Mouse (Mus musculus) limb, embryonic 14.5 days (tissue): ENCODE measurements at regions not wholly inside any gene's neighbourhood (a gene's known extent, or its start where the extent isn't known, plus 50 kb on each side); places are given as distances from the start of the nearest gene placed in this dataset.

Experiments
- ATAC-seq: fragments of 200-750 bp; cut with Nextera tagmentation; 2 replicates; pipeline ENCODE4 v1.8.0; 2017; ENCODE audit warnings: low read depth, moderate number of reproducible peaks, moderate TSS enrichment; ENCODE audit not compliant: low FRiP score
- DNase-seq: peaks from one replicate; pipeline ENCODE4 v3.0.0-alpha.2; 2015; ENCODE audit warnings: low spot score
- H3K27ac ChIP-seq: fragments of 300-500 bp; sonication (generic); replicated peaks from 2 replicates; pipeline ENCODE4 v1.5.1; 2014; ENCODE audit warnings: low read depth, mild to moderate bottlenecking, low read length, moderate library complexity, mixed read lengths
- H3K27me3 ChIP-seq: fragments of 300-500 bp; sonication (generic); 2 replicates; pipeline ENCODE4 v1.6.1; 2014; ENCODE audit warnings: low read length, mixed read lengths; ENCODE audit not compliant: control insufficient read depth, insufficient read depth
- H3K36me3 ChIP-seq: fragments of 300-500 bp; sonication (generic); 2 replicates; pipeline ENCODE4 v1.6.1; 2014; ENCODE audit warnings: mild to moderate bottlenecking, low read length, moderate library complexity, mixed read lengths; ENCODE audit not compliant: control insufficient read depth, insufficient read depth
- H3K4me1 ChIP-seq: fragments of 300-500 bp; sonication (generic); 2 replicates; pipeline ENCODE4 v1.6.1; 2014; ENCODE audit warnings: antibody characterized with exemption, low read length, mixed read lengths; ENCODE audit not compliant: control insufficient read depth, insufficient read depth
- H3K4me2 ChIP-seq: fragments of 300-500 bp; sonication (generic); replicated peaks from 2 replicates; pipeline ENCODE4 v1.6.1; 2014; ENCODE audit warnings: low read depth, mild to moderate bottlenecking, low read length, moderate library complexity; ENCODE audit not compliant: severe bottlenecking
- H3K4me3 ChIP-seq: fragments of 300-500 bp; sonication (generic); replicated peaks from 2 replicates; pipeline ENCODE4 v1.5.1; 2014; ENCODE audit warnings: low read length
- H3K9ac ChIP-seq: fragments of 300-500 bp; sonication (generic); 2 replicates; pipeline ENCODE4 v1.6.1; 2014; ENCODE audit warnings: mild to moderate bottlenecking, low read depth, low read length, moderate library complexity; ENCODE audit not compliant: severe bottlenecking
- H3K9me3 ChIP-seq: fragments of 300-500 bp; sonication (generic); 2 replicates; pipeline ENCODE4 v1.6.1; 2016; ENCODE audit warnings: low read length; ENCODE audit not compliant: control insufficient read depth
- POLR2A ChIP-seq: fragments of 200-500 bp; IDR thresholded peaks from 2 replicates; pipeline ENCODE4 v1.8.0; 2012; ENCODE audit warnings: inconsistent platforms, mild to moderate bottlenecking, moderate library complexity, borderline replicate concordance; ENCODE audit not compliant: insufficient read depth, insufficient read length; ENCODE audit errors: extremely low read depth
- WGBS: fragments of 180-500 bp; shearing (Covaris S2); extraction: QIAGEN DNeasy Blood & Tissue Kit; methylation state at CpG from one replicate; pipeline ENCODE4 v1.1.7; 2014; 5-methylcytosine and 5-hydroxymethylcytosine counted together

- H3K4me3 ChIP-seq, result no peak overlapping the region
- H3K9me3 ChIP-seq, result no peaks in the 10 kb centered on the region
- no peaks in the 10 kb centered on the region for H3K27me3 ChIP-seq
- ATAC-seq (no peak), DNase-seq (peak; percentile 18)
- no peak overlapping the region for H3K4me2 ChIP-seq
- H3K9ac ChIP-seq, result no peak overlapping the region
- no peaks in the 10 kb centered on the region for H3K36me3 ChIP-seq
- no peak for TF ChIP-seq POLR2A
- H3K27ac ChIP-seq, result no peak overlapping the region
- 52% methylated on average over 2 of the region's 2 CpGs for WGBS
- peaks cover 18% of the 10 kb centered on the region for H3K4me1 ChIP-seq
Measured at GRCm38 (mm10) chr10:111624021-111624420, 117.9 kb downstream of the Phlda1 start.

DNA sequence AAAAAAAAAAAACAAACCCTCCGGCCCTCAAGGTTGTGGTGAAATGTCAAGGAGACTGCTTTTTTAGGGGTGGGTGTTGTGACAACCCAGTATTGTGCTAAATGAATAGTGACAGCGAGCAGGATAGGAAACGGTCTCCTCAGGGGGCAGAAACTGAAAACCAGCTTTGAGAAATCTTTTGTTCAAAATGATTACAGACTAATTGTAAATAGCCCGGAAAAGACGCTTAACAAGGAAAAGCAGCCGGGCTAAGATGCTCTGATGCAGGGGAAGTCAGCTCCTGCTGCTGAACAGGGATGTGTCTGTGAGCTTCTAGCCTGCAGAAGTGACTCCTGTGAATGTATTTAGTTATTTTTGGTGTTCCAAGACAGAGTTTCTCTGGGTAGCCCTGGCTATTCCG, 118.5 kb downstream of the Phlda1 start:
- ATAC-seq (no peak), DNase-seq (no peak)
- WGBS, result 50% methylated on average over 7 of the region's 7 CpGs
- H3K4me1 ChIP-seq, result peaks cover 18% of the 10 kb centered on the region
- no peak overlapping the region for H3K27ac ChIP-seq
- TF ChIP-seq POLR2A, result no peak
- H3K9ac ChIP-seq, result no peak overlapping the region
- H3K4me3 ChIP-seq, result no peak overlapping the region
- no peaks in the 10 kb centered on the region for H3K9me3 ChIP-seq
- no peaks in the 10 kb centered on the region for H3K36me3 ChIP-seq
- H3K4me2 ChIP-seq, result no peak overlapping the region
- no peaks in the 10 kb centered on the region for H3K27me3 ChIP-seq

DNA sequence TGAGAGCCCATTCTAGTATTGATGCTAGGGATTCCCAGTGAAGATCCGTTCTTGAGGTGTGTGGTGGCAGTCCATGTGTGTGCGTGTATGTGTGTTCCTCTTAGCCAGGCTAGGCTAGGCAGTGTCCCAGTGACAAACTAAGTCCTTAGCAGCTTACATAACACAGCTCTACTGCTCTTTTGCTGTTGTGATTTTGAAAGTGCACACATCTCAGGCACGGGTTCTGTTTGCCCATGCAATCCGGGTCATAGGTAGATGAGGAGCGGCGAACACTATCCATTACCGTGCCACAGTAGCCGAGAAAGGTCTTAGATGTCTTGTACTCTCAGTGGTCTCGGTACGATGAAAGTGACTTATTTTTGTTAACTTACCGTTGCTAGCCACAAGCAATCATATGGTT, 119.5 kb downstream of the Phlda1 start:
- no peak for TF ChIP-seq POLR2A
- 90% methylated on average over 11 of the region's 11 CpGs for WGBS
- no peaks in the 10 kb centered on the region for H3K36me3 ChIP-seq
- H3K9me3 ChIP-seq, result no peaks in the 10 kb centered on the region
- H3K27ac ChIP-seq, result no peak overlapping the region
- H3K9ac ChIP-seq, result no peak overlapping the region
- DNase-seq (no peak), ATAC-seq (no peak)
- H3K4me2 ChIP-seq, result no peak overlapping the region
- no peak overlapping the region for H3K4me3 ChIP-seq
- peaks cover 18% of the 10 kb centered on the region for H3K4me1 ChIP-seq
- H3K27me3 ChIP-seq, result no peaks in the 10 kb centered on the region

DNA sequence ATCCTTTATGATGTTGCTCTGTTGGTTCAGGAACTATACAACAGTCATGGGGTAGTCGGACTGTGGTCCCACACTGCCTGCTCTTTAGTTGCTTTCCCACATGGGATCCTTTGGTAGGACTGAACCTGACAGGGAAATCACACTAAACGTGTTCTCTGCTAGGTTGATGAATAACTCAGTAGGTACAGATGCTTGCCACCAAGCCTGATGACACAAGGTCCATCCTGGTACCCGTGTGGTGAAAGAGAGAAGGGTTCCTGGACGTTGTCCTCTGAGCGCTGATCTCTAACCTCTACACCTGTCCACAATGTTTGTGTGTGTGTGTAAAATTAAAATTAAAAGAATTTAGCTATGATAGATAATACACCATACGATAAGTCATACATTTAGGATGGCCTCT, 119.9 kb downstream of the Phlda1 start:
- H3K9me3 ChIP-seq, result no peaks in the 10 kb centered on the region
- no peak for TF ChIP-seq POLR2A
- H3K27ac ChIP-seq, result no peak overlapping the region
- H3K4me3 ChIP-seq, result no peak overlapping the region
- H3K27me3 ChIP-seq, result no peaks in the 10 kb centered on the region
- no peak for DNase-seq
- 86% methylated on average over 6 of the region's 6 CpGs for WGBS
- H3K4me2 ChIP-seq, result no peak overlapping the region
- H3K36me3 ChIP-seq, result no peaks in the 10 kb centered on the region
- H3K9ac ChIP-seq, result no peak overlapping the region
- ATAC-seq, result no peak
- peaks cover 18% of the 10 kb centered on the region for H3K4me1 ChIP-seq

DNA sequence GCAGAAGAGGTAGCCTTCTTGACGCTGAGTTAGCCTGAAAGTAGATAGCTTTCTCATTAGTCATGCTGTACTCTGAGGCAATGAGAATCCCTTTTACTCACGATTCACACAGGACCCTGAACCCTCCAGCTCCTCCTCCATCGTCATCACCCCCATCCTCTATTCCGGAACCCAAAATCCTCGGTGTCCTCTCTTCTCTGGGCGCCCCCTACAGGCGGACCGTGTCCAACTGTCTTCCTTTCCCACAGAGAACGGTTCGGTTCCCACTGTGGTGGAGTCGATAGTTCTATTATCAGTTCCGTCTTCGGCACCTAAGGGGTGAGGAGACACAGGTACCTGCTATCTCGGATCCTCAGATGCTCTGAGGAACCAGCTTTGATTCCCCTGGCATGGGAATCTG, 130.2 kb downstream of the Phlda1 start:
- Histone ChIP-seq H3K9me3 (no peaks in the 10 kb centered on the region), H3K4me1 (no peaks in the 10 kb centered on the region), H3K9ac (no peak overlapping the region), H3K27ac (no peak overlapping the region), H3K27me3 (no peaks in the 10 kb centered on the region), H3K36me3 (no peaks in the 10 kb centered on the region), H3K4me3 (no peak overlapping the region), H3K4me2 (no peak overlapping the region)
- WGBS, result 68% methylated on average over 14 of the region's 14 CpGs
- DNase-seq (no peak), ATAC-seq (no peak)
- TF ChIP-seq POLR2A, result no peak
